Mouse (Mus musculus): Measurements from ENCODE around the gene Fam174b.

The Fam174b gene

GRCm38 (mm10) chr7:73813887-73814286 is 73.8 kb downstream of the Fam174b start:
- DNase-seq (ENCODE audit: low read depth, low spot score), result peak; percentile 21

- no peak for DNase-seq (ENCODE audit: low read depth, low spot score)
Measured at GRCm38 (mm10) chr7:73814454-73814853, 74.4 kb downstream of the Fam174b start.

DNA sequence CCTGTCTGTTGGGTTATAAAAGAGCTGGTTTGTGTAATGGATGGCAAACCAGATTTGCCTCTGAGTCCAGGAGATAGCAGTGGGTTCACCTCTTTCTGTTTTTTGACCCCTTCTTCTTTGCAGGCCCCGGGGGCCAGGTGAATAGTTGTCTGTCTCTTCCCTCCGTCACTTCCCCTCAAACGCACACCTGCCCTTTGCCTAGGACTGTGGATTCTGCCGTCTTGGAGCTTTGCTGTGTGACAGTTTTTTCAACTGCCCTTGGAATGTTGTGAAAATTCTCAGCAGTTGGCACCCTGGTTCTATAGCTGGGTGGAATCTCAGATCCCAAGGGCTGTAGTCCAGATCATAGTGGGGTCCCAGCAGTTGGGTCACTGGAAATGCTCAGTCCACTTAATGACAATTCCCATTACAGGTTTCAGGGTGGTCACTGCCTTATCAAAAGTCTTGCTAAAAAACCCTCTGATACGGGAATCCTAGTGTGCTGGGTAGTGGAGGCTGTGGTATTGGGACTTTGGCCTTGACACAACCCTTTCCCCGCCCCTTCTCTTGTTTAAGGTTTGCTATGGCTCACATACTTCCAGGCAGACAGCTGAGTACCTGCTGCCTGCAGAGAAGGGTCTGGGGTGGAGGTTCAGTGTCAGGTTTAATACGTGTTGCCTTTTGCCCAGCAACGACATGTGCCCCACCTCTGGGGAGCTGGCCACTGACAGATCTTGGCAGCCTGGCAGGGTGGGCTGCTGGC is 76.3 kb downstream of the Fam174b start:
- no peak for DNase-seq (ENCODE audit: low read depth, low spot score)

DNA sequence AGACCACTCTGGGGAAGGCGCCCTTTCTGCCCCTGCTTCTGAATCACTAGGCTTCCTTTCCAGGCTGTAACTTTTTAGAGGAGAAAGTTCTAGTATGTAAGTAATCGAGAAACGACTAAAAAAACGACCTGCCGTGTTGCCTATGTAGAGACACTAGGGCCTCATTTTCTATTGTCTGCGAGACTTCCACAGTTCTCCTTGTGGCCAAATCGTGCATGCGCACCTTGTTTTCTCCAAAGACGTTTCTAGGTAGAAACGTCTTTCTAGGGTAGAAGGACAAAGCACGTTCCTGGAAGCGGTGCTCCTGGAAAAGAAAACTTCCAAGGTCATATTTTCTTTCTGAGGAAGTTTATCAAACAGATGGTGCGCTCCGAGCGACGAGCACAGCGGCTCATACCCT is 79.3 kb downstream of the Fam174b start:
- DNase-seq (ENCODE audit: low read depth, low spot score), result peak; percentile 78

Data from R1 (cell line).